Mouse (Mus musculus) right cerebral cortex, postnatal 36 days (tissue): ENCODE measurements at regions not wholly inside any gene's neighbourhood (a gene's known extent, or its start where the extent isn't known, plus 50 kb on each side); places are given as distances from the start of the nearest gene placed in this dataset.
A peak's percentile ranks its signal among the peaks of the same experiment; 100 is the strongest.

ENCODE experiments used
- DNase-seq, 2 experiments: peaks; one replicate each; pipeline ENCODE4 v3.0.0; 2022; ENCODE audit warnings: low spot score in 2 of 2, mixed read lengths in 1 of 2

- peak in 1 of 2 experiments; percentile 75 for DNase-seq
Observed at GRCm38 (mm10) chr2:30717566-30718328, 85.7 kb downstream of the 1700001O22Rik start.

DNA sequence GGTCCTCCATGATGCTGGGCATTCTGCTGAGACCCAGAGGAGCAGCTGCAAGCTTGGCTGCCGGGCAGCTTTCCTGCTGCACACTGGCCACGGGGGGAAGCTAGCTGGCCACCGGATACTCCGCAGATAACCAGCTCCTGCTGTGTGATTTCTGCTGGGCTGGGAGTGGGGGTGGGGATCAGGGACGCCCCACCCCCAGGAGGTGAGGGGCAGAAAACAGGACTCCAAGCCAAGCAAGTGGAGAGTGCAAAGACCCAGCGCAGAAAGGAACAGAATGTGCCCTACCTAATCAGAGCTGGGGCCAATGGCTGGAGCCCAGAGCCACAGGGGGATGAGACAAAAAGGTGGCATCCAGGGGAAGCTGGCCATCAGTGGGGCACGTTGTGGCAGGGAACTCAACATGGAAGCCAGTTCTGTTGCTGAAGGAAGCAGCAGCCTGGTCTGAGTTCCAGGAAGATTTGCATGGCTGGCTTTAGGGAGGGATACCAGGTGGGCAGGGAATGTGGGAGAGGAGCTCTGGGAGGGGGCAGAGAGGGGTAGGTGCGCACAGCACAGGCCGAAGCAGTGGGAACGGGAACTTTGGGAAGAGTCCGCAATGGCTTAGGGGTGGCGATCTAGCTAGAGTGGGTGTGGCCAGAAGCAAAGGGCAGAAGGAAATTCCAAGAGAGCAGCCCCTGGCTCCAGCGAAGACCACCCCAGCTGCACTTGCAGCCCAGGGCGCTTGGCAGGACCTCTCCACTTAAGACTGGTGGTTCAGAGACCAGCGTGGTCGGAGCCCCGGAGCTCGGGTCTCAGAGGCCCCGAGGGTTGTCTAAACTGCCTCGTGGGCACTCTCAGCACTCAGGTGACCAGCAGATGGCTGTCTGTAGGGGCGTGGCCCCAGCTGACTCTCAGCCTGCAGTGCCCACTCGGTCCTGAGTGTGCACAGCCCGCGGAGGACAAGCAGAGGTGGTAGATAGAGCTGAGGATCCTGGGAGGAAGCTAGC lies 86.6 kb downstream of the 1700001O22Rik start:
- no peak for DNase-seq

- DNase-seq, result no peak
Observed at GRCm38 (mm10) chr2:30715720-30716310, 87.6 kb downstream of the 1700001O22Rik start.

DNA sequence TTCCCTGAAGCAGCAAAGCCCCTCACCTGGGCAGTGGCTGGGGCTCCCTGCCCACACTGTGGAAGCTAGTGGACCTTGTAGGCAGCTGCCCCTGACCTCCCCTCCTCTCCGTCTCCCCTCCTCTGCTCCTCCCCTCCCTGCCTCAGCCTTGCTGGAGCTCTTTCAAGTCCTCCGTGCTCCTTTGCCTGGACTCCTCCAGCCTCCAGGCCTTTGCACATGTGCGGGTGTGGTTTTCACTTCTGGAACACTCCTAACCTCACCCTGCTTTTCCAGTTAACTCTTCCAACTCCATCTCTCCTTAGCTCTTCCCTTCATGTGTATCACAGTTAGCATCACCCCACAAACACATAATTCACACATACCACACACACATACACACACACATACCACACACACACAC lies 89.9 kb downstream of the 1700001O22Rik start:
- no peak for DNase-seq

GRCm38 (mm10) chr2:30712841-30713401 lies 90.5 kb downstream of the 1700001O22Rik start:
- no peak for DNase-seq

- DNase-seq, result peak; percentile 81 to 85
Observed at GRCm38 (mm10) chr2:30711853-30712498, 91.5 kb downstream of the 1700001O22Rik start.

DNA sequence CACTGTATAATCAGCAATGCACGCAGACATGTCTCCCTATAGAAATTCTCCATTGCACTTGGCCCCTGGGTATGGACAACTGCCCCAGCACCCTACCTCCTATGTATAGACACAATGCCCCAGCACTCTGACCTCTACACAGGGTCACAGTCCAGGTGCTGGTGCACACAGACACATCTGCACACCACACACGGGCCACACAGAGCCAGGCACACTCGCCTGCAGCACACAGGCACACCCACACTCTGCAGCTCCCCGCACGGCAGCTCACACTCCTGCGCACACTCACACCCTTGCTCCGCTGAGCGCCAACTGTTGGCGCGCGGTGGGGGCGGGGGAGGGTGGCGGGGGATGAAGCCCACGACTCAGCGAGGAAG lies 92.0 kb downstream of the 1700001O22Rik start:
- no peak for DNase-seq

DNA sequence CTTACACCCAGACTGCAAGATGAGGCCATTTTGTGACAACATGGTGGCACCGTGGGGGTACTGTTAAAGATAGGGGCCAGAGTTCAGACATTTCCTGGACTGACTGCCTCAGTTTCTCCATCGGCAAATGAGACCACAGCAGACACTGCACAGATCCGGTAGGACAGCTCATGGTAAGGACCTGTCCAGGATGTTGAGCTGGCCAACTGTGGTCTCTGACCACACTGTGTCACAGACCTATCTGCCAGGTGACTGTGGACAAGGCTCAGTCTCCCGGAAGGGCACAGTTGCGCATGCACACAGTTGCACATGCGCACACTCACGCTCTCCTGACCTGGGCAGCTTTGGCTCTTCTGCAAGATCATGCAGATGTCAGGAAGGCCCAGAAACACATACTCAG lies 92.6 kb downstream of the 1700001O22Rik start:
- no peak for DNase-seq

DNA sequence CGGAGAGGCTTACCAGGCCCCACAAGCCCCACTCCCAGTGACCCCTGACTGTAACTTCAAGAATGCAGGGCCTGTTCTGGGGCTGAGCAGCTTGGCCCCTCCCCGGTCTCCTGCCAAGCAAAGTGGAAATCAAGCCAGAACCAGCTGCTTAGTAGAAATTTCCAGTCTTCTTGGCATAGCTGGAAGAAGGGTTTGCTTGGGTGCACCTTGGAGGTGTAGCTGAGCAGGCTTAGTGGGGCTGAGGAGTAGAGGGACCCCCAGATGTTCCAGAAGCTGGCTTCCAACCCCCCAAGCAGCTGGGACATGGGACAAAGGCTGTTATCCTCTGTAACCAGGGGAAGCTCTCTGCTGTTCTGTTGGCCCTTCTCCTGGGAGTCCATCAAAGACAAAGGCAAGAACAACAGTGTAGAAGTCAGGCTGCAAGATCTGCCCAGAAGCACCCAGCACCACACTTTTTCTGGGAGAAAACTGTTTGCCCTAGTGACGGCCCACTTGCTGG lies 94.0 kb downstream of the 1700001O22Rik start:
- DNase-seq, result no peak

GRCm38 (mm10) chr2:30708762-30709385 lies 94.6 kb downstream of the 1700001O22Rik start:
- DNase-seq, result no peak

DNA sequence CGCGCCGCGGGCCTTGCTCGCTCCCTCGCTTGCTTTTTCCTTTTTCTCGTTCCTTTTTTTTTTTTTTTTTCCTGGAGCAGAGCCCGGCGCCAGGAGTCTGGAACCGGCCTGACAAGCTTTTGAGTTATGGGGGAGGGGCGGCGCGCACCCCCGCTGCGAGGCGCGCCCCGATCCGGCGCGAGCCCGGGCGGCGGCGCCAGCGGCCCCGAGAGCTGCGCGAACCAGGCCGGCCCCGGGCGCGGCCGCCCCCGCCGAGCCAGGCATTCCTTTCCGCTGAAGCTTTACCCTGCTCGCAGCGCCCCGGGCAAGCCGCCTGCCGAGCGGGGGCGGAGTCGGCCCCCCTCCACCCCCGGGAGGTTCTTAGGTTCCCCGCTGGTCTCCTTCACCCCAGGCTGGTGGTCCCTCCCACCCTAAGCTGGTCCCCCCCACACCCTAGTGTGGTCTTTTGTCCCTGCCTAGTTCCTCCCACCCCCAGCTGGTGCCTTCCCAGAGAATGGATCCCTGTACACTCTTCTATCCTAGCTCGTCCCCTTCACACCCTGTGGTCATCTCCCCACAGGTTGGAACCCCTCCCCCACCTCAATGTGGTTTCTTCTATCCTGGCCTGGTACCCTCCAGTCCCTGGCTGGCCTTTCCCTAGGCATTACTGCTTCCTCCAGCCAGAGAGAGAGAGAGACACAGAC lies 95.3 kb downstream of the 1700001O22Rik start:
- peak; percentile 72 to 73 for DNase-seq

DNA sequence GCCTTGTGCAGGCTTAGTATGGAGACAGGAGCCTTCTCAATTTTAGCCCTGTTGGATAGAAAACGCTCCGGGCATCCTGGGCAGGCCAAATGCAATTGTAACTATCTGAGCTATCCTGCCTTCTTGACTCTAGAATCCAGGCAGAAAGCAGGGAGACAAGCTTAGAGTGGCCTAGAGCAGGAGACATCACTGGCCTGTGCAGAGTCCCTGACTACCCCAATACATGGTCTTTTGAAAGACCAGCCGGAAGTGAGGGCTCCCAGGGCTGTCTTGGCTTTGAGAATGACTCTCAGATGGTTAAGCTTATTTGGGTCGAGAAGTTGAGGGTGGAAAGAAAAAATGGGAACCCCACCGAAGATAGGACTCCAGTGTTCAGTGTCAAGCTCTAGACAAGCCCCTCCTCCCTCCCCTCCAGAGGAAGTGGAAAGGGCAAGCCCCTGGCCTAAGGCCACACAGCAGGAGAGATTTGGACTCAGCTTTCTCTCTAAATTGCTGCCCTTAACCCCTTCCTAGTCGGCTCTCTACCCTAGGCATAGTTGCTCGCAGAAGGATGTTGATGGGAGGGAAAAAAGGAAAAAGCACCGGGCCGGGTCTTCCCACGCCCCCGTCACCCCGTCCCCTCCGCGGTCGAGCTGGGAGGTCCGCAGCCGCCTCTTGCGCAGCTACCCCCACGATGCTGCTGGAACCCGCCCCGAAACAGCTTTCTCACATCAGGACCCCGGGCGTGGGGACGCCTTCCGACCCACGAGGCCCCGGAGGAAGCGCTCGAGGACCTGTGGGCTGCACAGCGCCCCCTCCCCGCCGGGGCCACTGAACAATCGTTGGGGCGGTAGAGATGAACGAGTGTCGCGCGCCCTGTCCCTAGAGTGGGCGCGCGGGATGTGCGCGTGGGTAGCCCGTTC lies 96.1 kb downstream of the 1700001O22Rik start:
- no peak for DNase-seq

DNA sequence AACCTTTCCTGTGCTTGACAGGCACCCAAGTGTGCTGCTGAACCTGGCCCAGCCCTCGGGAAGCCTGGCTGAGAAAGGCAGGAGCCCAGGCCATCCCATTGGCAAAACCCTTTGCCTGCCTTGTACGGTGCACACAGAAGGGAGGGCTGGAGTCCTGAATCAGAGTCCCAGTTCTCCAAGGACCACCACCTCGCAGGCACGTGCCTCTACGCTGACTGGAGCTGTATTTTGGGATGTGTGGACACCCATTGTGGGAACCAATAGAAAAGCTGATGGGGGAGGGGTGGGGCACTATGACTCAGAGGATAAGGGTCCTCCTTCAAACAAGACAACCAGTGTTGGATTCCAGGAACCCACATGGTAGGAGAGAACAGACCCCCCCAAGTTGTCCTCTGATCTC lies 97.4 kb downstream of the 1700001O22Rik start:
- no peak for DNase-seq

DNA sequence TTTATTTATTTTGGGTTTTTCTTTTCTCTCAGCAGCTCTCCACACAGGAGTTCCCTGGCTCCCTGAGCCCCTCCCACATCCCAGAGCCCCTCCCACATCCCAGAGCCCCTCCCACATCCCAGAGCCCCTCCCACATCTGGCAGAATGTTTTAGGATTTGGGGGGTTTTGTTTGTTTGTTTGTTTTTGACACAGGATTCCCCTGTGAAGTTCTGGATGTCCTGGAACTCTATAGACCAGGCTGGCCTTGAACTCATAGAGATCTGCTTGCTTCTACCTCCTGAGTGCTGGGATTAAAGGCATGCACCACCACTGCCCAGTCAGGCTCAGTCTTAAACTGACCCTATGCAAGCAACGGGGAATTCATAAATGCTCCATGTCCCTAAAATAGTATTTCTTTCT lies 100.2 kb downstream of the 1700001O22Rik start:
- DNase-seq, result no peak

DNA sequence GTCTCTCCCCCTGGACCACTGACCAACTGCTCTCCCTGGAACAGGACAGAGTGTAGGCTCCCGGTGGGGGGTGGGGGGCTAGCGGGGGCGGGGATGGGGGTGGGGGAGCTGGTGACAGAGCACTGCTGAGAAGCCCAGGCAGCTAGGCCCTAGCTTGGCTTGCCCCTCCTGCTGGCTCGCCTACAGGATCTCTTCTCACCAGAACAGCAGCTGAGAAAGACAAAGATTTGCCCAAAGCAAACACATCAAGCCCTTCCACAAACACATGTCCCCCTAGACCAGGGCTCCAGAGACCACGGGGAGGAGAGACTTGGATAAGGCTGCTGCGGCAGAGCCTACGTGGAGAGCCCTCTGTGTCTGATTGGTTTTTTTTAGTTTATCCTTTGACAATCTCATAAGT lies 100.8 kb downstream of the 1700001O22Rik start:
- DNase-seq, result no peak

GRCm38 (mm10) chr2:30700890-30701289 lies 102.6 kb downstream of the 1700001O22Rik start:
- DNase-seq, result no peak

DNA sequence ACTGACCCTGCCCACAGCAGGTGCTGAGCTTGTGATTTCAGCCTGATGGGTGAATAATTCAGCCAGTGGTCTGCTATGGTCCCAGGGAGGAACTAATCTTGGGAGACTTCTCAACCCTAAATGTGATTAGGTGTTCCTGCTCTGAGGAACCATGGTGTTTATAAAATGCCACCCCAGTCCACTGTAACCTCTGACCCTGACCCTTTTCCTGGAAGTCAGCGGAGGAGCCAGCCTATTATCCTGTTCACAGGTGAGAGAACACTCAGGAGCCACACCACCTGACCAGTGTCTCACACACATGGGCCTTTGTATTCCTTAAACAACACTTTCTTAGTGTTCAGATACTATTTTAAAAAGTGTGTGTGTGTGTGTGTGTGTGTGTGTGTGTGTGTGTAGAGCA lies 103.0 kb downstream of the 1700001O22Rik start:
- no peak for DNase-seq

- DNase-seq, result peak; percentile 74 to 85
Observed at GRCm38 (mm10) chr2:30699797-30700454, 103.5 kb downstream of the 1700001O22Rik start.
